Mouse (Mus musculus) frontal cortex, adult (tissue): ENCODE measurements around the gene Tln2.
A peak's percentile ranks its signal among the peaks of the same experiment; 100 is the strongest.

Experiments used
- ATAC-seq: cut with Nextera tagmentation; 2 replicates; pipeline ENCODE4 v1.9.2; 2017; ENCODE audit warnings: mild to moderate bottlenecking, moderate library complexity, mixed read lengths; ENCODE audit not compliant: low TSS enrichment

Tln2 gene

GRCm38 (mm10) chr9:67559603-67560002, at the start of gene Tln2:
Tln2 (minus strand) TSS chr9:67559703.
- ATAC-seq, result no peak

GRCm38 (mm10) chr9:67609226-67609625, 49.7 kb upstream of the Tln2 start:
- no peak for ATAC-seq

GRCm38 (mm10) chr9:67607786-67608366, 48.4 kb upstream of the Tln2 start:
- ATAC-seq, result no peak

GRCm38 (mm10) chr9:67607268-67607667, 47.8 kb upstream of the Tln2 start:
- no peak for ATAC-seq

GRCm38 (mm10) chr9:67605867-67606435, 46.4 kb upstream of the Tln2 start:
- ATAC-seq, result no peak

- ATAC-seq, result no peak
Observed at GRCm38 (mm10) chr9:67604940-67605339, 45.4 kb upstream of the Tln2 start.

GRCm38 (mm10) chr9:67602347-67602746, 42.8 kb upstream of the Tln2 start:
- ATAC-seq, result no peak

- no peak for ATAC-seq
Observed at GRCm38 (mm10) chr9:67595221-67595620, 35.7 kb upstream of the Tln2 start.

- no peak for ATAC-seq
Observed at GRCm38 (mm10) chr9:67593469-67594141, 34.1 kb upstream of the Tln2 start.

GRCm38 (mm10) chr9:67592726-67593125, 33.2 kb upstream of the Tln2 start:
- no peak for ATAC-seq

- no peak for ATAC-seq
Observed at GRCm38 (mm10) chr9:67587111-67587510, 27.6 kb upstream of the Tln2 start.

- no peak for ATAC-seq
Observed at GRCm38 (mm10) chr9:67586489-67586888, 27.0 kb upstream of the Tln2 start.

- no peak for ATAC-seq
Observed at GRCm38 (mm10) chr9:67584871-67585270, 25.4 kb upstream of the Tln2 start.

- ATAC-seq, result peak; percentile 67
Observed at GRCm38 (mm10) chr9:67581581-67582280, 22.2 kb upstream of the Tln2 start.

- no peak for ATAC-seq
Observed at GRCm38 (mm10) chr9:67579541-67579940, 20.0 kb upstream of the Tln2 start.

GRCm38 (mm10) chr9:67574721-67575248, 15.3 kb upstream of the Tln2 start:
- ATAC-seq, result no peak

- ATAC-seq, result peak; percentile 32; the same call in 1 of the 2 replicates
Observed at GRCm38 (mm10) chr9:67573683-67573979, 14.1 kb upstream of the Tln2 start.

- peak; percentile 79 for ATAC-seq
Observed at GRCm38 (mm10) chr9:67572790-67573682, 13.5 kb upstream of the Tln2 start.

GRCm38 (mm10) chr9:67565801-67566258, 6.3 kb upstream of the Tln2 start:
- ATAC-seq, result no peak

GRCm38 (mm10) chr9:67549811-67550501, 9.5 kb downstream of the Tln2 start:
- no peak for ATAC-seq

- ATAC-seq, result no peak
Observed at GRCm38 (mm10) chr9:67549332-67549731, 10.2 kb downstream of the Tln2 start.
